10 mouse cellular contexts compared by ENCODE assay signal in the genomic region with DNA sequence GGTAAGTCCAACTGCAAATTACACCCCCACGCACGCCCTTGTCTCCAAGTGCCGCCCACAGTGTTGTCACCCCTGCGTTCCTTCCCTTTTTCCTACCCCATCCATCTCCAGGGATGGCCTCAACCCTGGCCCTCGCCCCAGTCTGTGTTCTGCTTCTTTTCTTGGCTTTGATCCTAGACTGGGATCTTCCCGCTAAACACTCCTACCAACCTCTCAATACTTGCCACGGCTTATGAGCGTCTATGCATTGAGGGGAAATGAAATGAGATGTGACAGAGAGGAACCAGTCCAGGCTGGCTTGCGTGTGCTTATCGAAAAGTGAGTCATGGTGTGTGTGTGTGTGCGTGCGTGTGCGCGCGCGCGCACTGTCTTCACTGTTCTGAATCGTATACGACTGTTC.
DNase-seq lines count a peak whose midpoint lies in the region; ATAC-seq and TF ChIP-seq lines count a peak whose summit lies in the region.
"Had no signal": no experiment of that assay in that cellular context is flagged by ENCODE, and none has a peak within 500 bp of the region (broad histone marks: within the 10 kb centered on the region; RNA-seq: fewer than 3 reads in every experiment).

No protein-coding gene starts in this region.

- no peak overlapping the region for H3K9ac ChIP-seq in intestine, embryonic 14.5 days (ENCODE audit: low read length)
- H3K9ac ChIP-seq in intestine, postnatal 0 days (ENCODE audit: low read depth, low read length) = no peak overlapping the region
- H3K9ac ChIP-seq in intestine, embryonic 16.5 days (ENCODE audit: low read depth, low read length) = no peak overlapping the region
- H3K9ac ChIP-seq: hindbrain, embryonic 14.5 days had no signal

- H3K27me3 ChIP-seq in intestine, embryonic 14.5 days (replicated peaks; ENCODE audit: control insufficient read depth, insufficient read depth, low read length) = no peaks in the 10 kb centered on the region
- no peaks in the 10 kb centered on the region for H3K27me3 ChIP-seq in intestine, postnatal 0 days (replicated peaks; ENCODE audit: control insufficient read depth, insufficient read depth, low read length)
- no peaks in the 10 kb centered on the region for H3K27me3 ChIP-seq in intestine, embryonic 16.5 days (replicated peaks; ENCODE audit: control insufficient read depth, insufficient read depth, low read length)

- no peaks in the 10 kb centered on the region; the same call in 1 of the 2 replicates for H3K9me3 ChIP-seq in intestine, embryonic 14.5 days (ENCODE audit: control insufficient read depth, low read length)
- no peaks in the 10 kb centered on the region for H3K9me3 ChIP-seq in intestine, postnatal 0 days (ENCODE audit: control insufficient read depth)
- peaks cover 3% of the 10 kb centered on the region; the same call in 1 of the 2 replicates for H3K9me3 ChIP-seq in intestine, embryonic 16.5 days (ENCODE audit: control insufficient read depth, low read length)

- peak overlapping the region; percentile 30; the same call in 1 of the 2 replicates for H3K27ac ChIP-seq in intestine, embryonic 14.5 days (ENCODE audit: low read depth)
- H3K27ac ChIP-seq in intestine, postnatal 0 days (ENCODE audit: low read depth, low read length) = no peak overlapping the region
- no peak overlapping the region; the same call in 1 of the 2 replicates for H3K27ac ChIP-seq in intestine, embryonic 16.5 days (ENCODE audit: low read length)
- H3K27ac ChIP-seq: hindbrain, embryonic 14.5 days had no signal

- 59% methylated on average over 19 of the region's 19 CpGs for WGBS in intestine, embryonic 14.5 days
- 70% methylated on average over 19 of the region's 19 CpGs for WGBS in intestine, postnatal 0 days
- WGBS in intestine, embryonic 16.5 days = 69% methylated on average over 19 of the region's 19 CpGs

- no peaks in the 10 kb centered on the region for H3K36me3 ChIP-seq in intestine, embryonic 14.5 days (ENCODE audit: control insufficient read depth, insufficient read depth, low read length)
- no peaks in the 10 kb centered on the region for H3K36me3 ChIP-seq in intestine, postnatal 0 days (ENCODE audit: control insufficient read depth, insufficient read depth)
- H3K36me3 ChIP-seq in intestine, embryonic 16.5 days (ENCODE audit: control insufficient read depth, insufficient read depth, low read length) = 0 out of 2 replicates have a peak, but pooled peaks cover 3% of the 10 kb centered on the region

- no peak overlapping the region for H3K4me2 ChIP-seq in intestine, embryonic 14.5 days (ENCODE audit: low read length)
- H3K4me2 ChIP-seq in intestine, postnatal 0 days (replicated peaks; ENCODE audit: low read depth) = no peak overlapping the region
- H3K4me2 ChIP-seq in intestine, embryonic 16.5 days (ENCODE audit: low read depth, low read length) = no peak overlapping the region
- H3K4me2 ChIP-seq: hindbrain, embryonic 14.5 days had no signal

- no peak for DNase-seq in cerebellum, adult 18-20 months
- peak; percentile 59 for DNase-seq in intestine, embryonic 14.5 days (ENCODE audit: low spot score)
- peak; percentile 81 for DNase-seq in MN1 (ENCODE audit: low spot score)
- no peak for DNase-seq in spleen, postnatal 4 days (ENCODE audit: low spot score in 2 of 2)
- DNase-seq: thymus, adult 2 months had no signal

- 0 out of 2 replicates have a peak, but pooled peaks have one; percentile 41 for ATAC-seq in cerebellum, adult (ENCODE audit: insufficient number of reproducible peaks, low FRiP score, low TSS enrichment)
- ATAC-seq in intestine, embryonic 14.5 days (replicated peaks; ENCODE audit: low FRiP score, low TSS enrichment, low read depth) = peak; percentile 77
- no peak for ATAC-seq in intestine, postnatal 0 days
- ATAC-seq in intestine, embryonic 16.5 days = peak; percentile 88
- ATAC-seq in activated CD4-positive, CD25-positive, alpha-beta regulatory T cell, adult 4 months = no peak

- no peak for TF ChIP-seq CTCF in intestine, postnatal 0 days (IDR thresholded peaks at IDR 0.05; ENCODE audit: low read depth)

- H3K4me1 ChIP-seq in intestine, embryonic 14.5 days (replicated peaks; ENCODE audit: control insufficient read depth, insufficient read depth, low read length) = no peaks in the 10 kb centered on the region
- no peaks in the 10 kb centered on the region for H3K4me1 ChIP-seq in intestine, postnatal 0 days (replicated peaks; ENCODE audit: control insufficient read depth, insufficient read depth, low read length)
- H3K4me1 ChIP-seq in intestine, embryonic 16.5 days (ENCODE audit: control insufficient read depth, insufficient read depth, low read length) = 0 out of 2 replicates have a peak, but pooled peaks cover 4% of the 10 kb centered on the region

- H3K4me3 ChIP-seq in intestine, embryonic 14.5 days (ENCODE audit: low read depth, low read length) = no peak overlapping the region
- no peak overlapping the region for H3K4me3 ChIP-seq in intestine, postnatal 0 days (ENCODE audit: low read depth, low read length)
- no peak overlapping the region for H3K4me3 ChIP-seq in intestine, embryonic 16.5 days (ENCODE audit: low read length)

Comparison
In these comparisons a context has a peak if more than half of its experiments do, and no peak if none do; other contexts are left out.
1. ATAC-seq: peak in cerebellum, adult (single experiment), intestine, embryonic 14.5 days (single experiment) and intestine, embryonic 16.5 days (single experiment); none in intestine, postnatal 0 days (single experiment) and activated CD4-positive, CD25-positive, alpha-beta regulatory T cell, adult 4 months (single experiment).
2. DNase-seq: peak in intestine, embryonic 14.5 days (single experiment) and MN1 (single experiment); none in cerebellum, adult 18-20 months (0 of 2) and spleen, postnatal 4 days (0 of 2).